Comparison of ENCODE assay signal across 35 mouse cellular contexts in the genomic region with DNA sequence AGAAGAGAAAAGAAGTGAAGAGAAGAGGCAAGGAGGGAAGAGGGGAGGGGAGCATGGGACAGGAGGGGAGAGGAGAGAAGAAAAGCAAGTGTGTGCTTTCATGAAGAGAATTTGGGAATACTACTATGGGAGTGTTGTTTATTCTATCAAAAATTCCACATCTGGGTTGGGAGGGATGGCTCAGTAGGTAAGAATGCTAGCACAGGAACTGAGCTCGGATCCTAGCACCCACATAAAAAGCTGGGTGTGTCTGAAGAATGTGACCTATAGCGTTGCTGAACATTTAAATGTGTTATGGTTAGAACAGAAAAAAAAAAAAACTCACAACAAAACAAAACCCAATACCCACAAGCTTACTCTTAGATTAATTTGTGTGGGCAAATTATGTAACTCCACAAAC.
"Had no signal": no experiment of that assay in that cellular context is flagged by ENCODE, and none has a peak within 500 bp of the region (broad histone marks: within the 10 kb centered on the region; RNA-seq: fewer than 3 reads in every experiment).

No protein-coding gene starts in this region.

- H3K9ac ChIP-seq: heart, embryonic 12.5 days; heart, embryonic 13.5 days; heart, embryonic 15.5 days; hindbrain, embryonic 12.5 days; hindbrain, embryonic 13.5 days; hindbrain, embryonic 14.5 days; hindbrain, embryonic 15.5 days; intestine, embryonic 15.5 days; kidney, embryonic 15.5 days had no signal

- H3K9me3 ChIP-seq: heart, embryonic 10.5 days; heart, embryonic 12.5 days; heart, embryonic 13.5 days; heart, embryonic 15.5 days; hindbrain, embryonic 10.5 days; hindbrain, embryonic 12.5 days; hindbrain, embryonic 13.5 days; hindbrain, embryonic 15.5 days; intestine, embryonic 15.5 days; kidney, embryonic 15.5 days had no signal

- ATAC-seq: hindbrain, embryonic 16.5 days; hindbrain, postnatal 0 days; inflammation-experienced regulatory T-cells, adult 6 months; intestine, embryonic 15.5 days; intestine, embryonic 16.5 days; intestine, postnatal 0 days had no signal

- H3K27me3 ChIP-seq: hindbrain, embryonic 12.5 days; hindbrain, embryonic 13.5 days; hindbrain, embryonic 15.5 days; intestine, embryonic 15.5 days; kidney, embryonic 15.5 days had no signal

- H3K27ac ChIP-seq: heart, embryonic 10.5 days; heart, embryonic 13.5 days; heart, embryonic 15.5 days; hindbrain, embryonic 10.5 days; hindbrain, embryonic 12.5 days; hindbrain, embryonic 13.5 days; hindbrain, embryonic 14.5 days; hindbrain, embryonic 15.5 days; hindbrain, postnatal 0 days; intestine, embryonic 15.5 days; kidney, embryonic 15.5 days; kidney, postnatal 0 days; layer of hippocampus, adult 2 months had no signal

- H3K4me2 ChIP-seq: heart, embryonic 11.5 days; heart, embryonic 12.5 days; heart, embryonic 13.5 days; heart, embryonic 15.5 days; hindbrain, embryonic 12.5 days; hindbrain, embryonic 13.5 days; hindbrain, embryonic 14.5 days; hindbrain, embryonic 15.5 days; intestine, embryonic 15.5 days; kidney, embryonic 15.5 days had no signal

- H3K4me3 ChIP-seq: heart, embryonic 10.5 days; heart, embryonic 12.5 days; heart, embryonic 13.5 days; heart, embryonic 15.5 days; hindbrain, embryonic 10.5 days; hindbrain, embryonic 12.5 days; hindbrain, embryonic 13.5 days; hindbrain, embryonic 15.5 days; intestine, embryonic 15.5 days; kidney, embryonic 15.5 days; layer of hippocampus, adult 2 months had no signal

- DNase-seq: heart, postnatal 10 days; heart, postnatal 14 days; heart, postnatal 36 days; heart, postnatal 4 days; kidney, adult 11 months; kidney, adult 18-20 months; kidney, adult 2 months; kidney, adult 8-10 months; kidney, adult 9 months; kidney, postnatal 10 days; kidney, postnatal 14 days; kidney, postnatal 25 days; kidney, postnatal 36 days; kidney, postnatal 4 days; layer of hippocampus, adult 9-11 months; layer of hippocampus, postnatal 36 days had no signal

- H3K36me3 ChIP-seq: heart, embryonic 10.5 days; heart, embryonic 12.5 days; heart, embryonic 13.5 days; heart, embryonic 15.5 days; hindbrain, embryonic 10.5 days; hindbrain, embryonic 12.5 days; hindbrain, embryonic 13.5 days; hindbrain, embryonic 15.5 days; intestine, embryonic 15.5 days; kidney, embryonic 15.5 days had no signal

- H3K4me1 ChIP-seq: heart, embryonic 10.5 days; heart, embryonic 12.5 days; heart, embryonic 13.5 days; heart, embryonic 15.5 days; hindbrain, embryonic 10.5 days; hindbrain, embryonic 12.5 days; hindbrain, embryonic 13.5 days; hindbrain, embryonic 15.5 days; intestine, embryonic 15.5 days had no signal
